Mouse (Mus musculus) thymus, postnatal 4 days (tissue): ENCODE data around the gene Gm826.

Source experiments
- DNase-seq: peaks from one replicate; pipeline ENCODE4 v3.0.0; 2021

Gene Gm826

GRCm38 (mm10) chr2:160334111-160334661 lies at the start of gene Gm826:
Gene Gm826 (minus strand): TSS chr2:160334162.
- no peak for DNase-seq

- DNase-seq = no peak
These were observed 49.5 kb upstream of the Gm826 start for GRCm38 (mm10) chr2:160383418-160383817.

- DNase-seq = peak; percentile 81
These were observed 44.3 kb upstream of the Gm826 start for GRCm38 (mm10) chr2:160378271-160378670.

GRCm38 (mm10) chr2:160376236-160376635 lies 42.3 kb upstream of the Gm826 start:
- DNase-seq = no peak

GRCm38 (mm10) chr2:160369653-160370420 lies 35.9 kb upstream of the Gm826 start:
- no peak for DNase-seq

- DNase-seq = no peak
These were observed 34.7 kb upstream of the Gm826 start for GRCm38 (mm10) chr2:160368422-160369357.

- DNase-seq = peak; percentile 93
These were observed 33.7 kb upstream of the Gm826 start for GRCm38 (mm10) chr2:160367448-160368208.

GRCm38 (mm10) chr2:160366980-160367338 lies 33.0 kb upstream of the Gm826 start, which contains the start of gene Mafb:
Gene Mafb (minus strand): TSS chr2:160367065.
- peak; percentile 93 for DNase-seq

- DNase-seq = peak; percentile 63
These were observed 32.4 kb upstream of the Gm826 start for GRCm38 (mm10) chr2:160366111-160366979.

- DNase-seq = peak; percentile 57
These were observed 31.3 kb upstream of the Gm826 start for GRCm38 (mm10) chr2:160365107-160365911.

GRCm38 (mm10) chr2:160364666-160365065 lies 30.7 kb upstream of the Gm826 start:
- no peak for DNase-seq

GRCm38 (mm10) chr2:160364128-160364650 lies 30.2 kb upstream of the Gm826 start:
- no peak for DNase-seq

- DNase-seq = no peak
These were observed 29.2 kb upstream of the Gm826 start for GRCm38 (mm10) chr2:160363201-160363600.

- no peak for DNase-seq
These were observed 27.6 kb upstream of the Gm826 start for GRCm38 (mm10) chr2:160361442-160362121.

GRCm38 (mm10) chr2:160360234-160360874 lies 26.4 kb upstream of the Gm826 start:
- DNase-seq = no peak

- DNase-seq = no peak
These were observed 24.9 kb upstream of the Gm826 start for GRCm38 (mm10) chr2:160358896-160359295.

GRCm38 (mm10) chr2:160357442-160357841 lies 23.5 kb upstream of the Gm826 start:
- DNase-seq = no peak

- DNase-seq = peak; percentile 70
These were observed 22.2 kb upstream of the Gm826 start for GRCm38 (mm10) chr2:160356132-160356531.

GRCm38 (mm10) chr2:160354319-160354718 lies 20.4 kb upstream of the Gm826 start:
- no peak for DNase-seq
